11 mouse cellular contexts compared by ENCODE assay signal in genomic region chr9:114979969-114980368, GRCm38 (mm10). TPM values are rescaled to one million over a fixed set of nuclear protein-coding genes. Genes with fewer than 3 reads are reported as not detected.
DNase-seq lines count a peak whose midpoint lies in the region; ATAC-seq and TF ChIP-seq lines count a peak whose summit lies in the region.
"Had no signal": no experiment of that assay in that cellular context is flagged by ENCODE, and none has a peak within 500 bp of the region (broad histone marks: within the 10 kb centered on the region; RNA-seq: fewer than 3 reads in every experiment).

No protein-coding gene starts in this region.

- WGBS in hindbrain, embryonic 11.5 days = 74% methylated on average over 6 of the region's 6 CpGs
- WGBS in hindbrain, embryonic 10.5 days = 74% methylated on average over 6 of the region's 6 CpGs
- 80% methylated on average over 6 of the region's 6 CpGs for WGBS in neural tube, embryonic 12.5 days
- WGBS in hindbrain, postnatal 0 days = 68% methylated on average over 6 of the region's 6 CpGs
- 82% methylated on average over 6 of the region's 6 CpGs for WGBS in neural tube, embryonic 15.5 days
- WGBS in forebrain, embryonic 15.5 days = 86% methylated on average over 6 of the region's 6 CpGs

- no peaks in the 10 kb centered on the region for H3K36me3 ChIP-seq in hindbrain, embryonic 11.5 days (ENCODE audit: control insufficient read depth, insufficient read depth, low read length)
- no peaks in the 10 kb centered on the region for H3K36me3 ChIP-seq in hindbrain, embryonic 10.5 days
- no peaks in the 10 kb centered on the region for H3K36me3 ChIP-seq in neural tube, embryonic 12.5 days
- H3K36me3 ChIP-seq in hindbrain, postnatal 0 days (ENCODE audit: insufficient read depth, low read length) = no peaks in the 10 kb centered on the region
- no peaks in the 10 kb centered on the region for H3K36me3 ChIP-seq in neural tube, embryonic 15.5 days
- no peaks in the 10 kb centered on the region for H3K36me3 ChIP-seq in forebrain, embryonic 15.5 days

- no peaks in the 10 kb centered on the region for H3K4me1 ChIP-seq in hindbrain, embryonic 11.5 days (replicated peaks; ENCODE audit: control insufficient read depth, insufficient read depth, low read length)
- H3K4me1 ChIP-seq in hindbrain, embryonic 10.5 days (replicated peaks) = peaks cover 24% of the 10 kb centered on the region
- peaks cover 15% of the 10 kb centered on the region for H3K4me1 ChIP-seq in neural tube, embryonic 12.5 days
- no peaks in the 10 kb centered on the region for H3K4me1 ChIP-seq in hindbrain, postnatal 0 days (ENCODE audit: insufficient read depth, low read length)
- H3K4me1 ChIP-seq in neural tube, embryonic 15.5 days = peaks cover 18% of the 10 kb centered on the region
- peaks cover 16% of the 10 kb centered on the region for H3K4me1 ChIP-seq in forebrain, embryonic 15.5 days

- no peak overlapping the region for H3K4me3 ChIP-seq in hindbrain, embryonic 11.5 days (ENCODE audit: low read depth, low read length)
- H3K4me3 ChIP-seq in hindbrain, embryonic 10.5 days = no peak overlapping the region
- H3K4me3 ChIP-seq in neural tube, embryonic 12.5 days = no peak overlapping the region
- peak overlapping the region; percentile 62 for H3K4me3 ChIP-seq in hindbrain, postnatal 0 days (ENCODE audit: low read length)
- H3K4me3 ChIP-seq in neural tube, embryonic 15.5 days (replicated peaks) = peak overlapping the region; percentile 84; the same call in 1 of the 2 replicates
- no peak overlapping the region for H3K4me3 ChIP-seq in forebrain, embryonic 15.5 days

- H3K27me3 ChIP-seq in hindbrain, embryonic 11.5 days (ENCODE audit: control insufficient read depth, insufficient read depth, low read length) = peaks cover 8% of the 10 kb centered on the region
- H3K27me3 ChIP-seq in hindbrain, embryonic 10.5 days (ENCODE audit: insufficient read depth, poor library complexity, severe bottlenecking) = peaks cover 43% of the 10 kb centered on the region
- peaks cover 15% of the 10 kb centered on the region for H3K27me3 ChIP-seq in neural tube, embryonic 12.5 days (replicated peaks)
- no peaks in the 10 kb centered on the region for H3K27me3 ChIP-seq in hindbrain, postnatal 0 days (ENCODE audit: insufficient read depth, low read length)
- 0 out of 2 replicates have a peak, but pooled peaks cover 2% of the 10 kb centered on the region for H3K27me3 ChIP-seq in neural tube, embryonic 15.5 days (replicated peaks)
- H3K27me3 ChIP-seq in forebrain, embryonic 15.5 days = no peaks in the 10 kb centered on the region

- H3K4me2 ChIP-seq in hindbrain, embryonic 11.5 days (replicated peaks; ENCODE audit: low read depth, low read length) = peak overlapping the region; percentile 11; the same call in 1 of the 2 replicates
- peak overlapping the region; percentile 86; the same call in 1 of the 2 replicates for H3K4me2 ChIP-seq in neural tube, embryonic 12.5 days (replicated peaks)
- H3K4me2 ChIP-seq in hindbrain, postnatal 0 days (ENCODE audit: low read depth, low read length) = peak overlapping the region; percentile 85
- H3K4me2 ChIP-seq in neural tube, embryonic 15.5 days = peak overlapping the region; percentile 88
- H3K4me2 ChIP-seq in forebrain, embryonic 15.5 days (replicated peaks) = no peak overlapping the region

- no peak overlapping the region for H3K9ac ChIP-seq in hindbrain, embryonic 11.5 days (ENCODE audit: low read depth, low read length)
- H3K9ac ChIP-seq in neural tube, embryonic 12.5 days = no peak overlapping the region
- no peak overlapping the region for H3K9ac ChIP-seq in hindbrain, postnatal 0 days (replicated peaks; ENCODE audit: low read length)
- H3K9ac ChIP-seq in neural tube, embryonic 15.5 days (replicated peaks) = no peak overlapping the region
- no peak overlapping the region for H3K9ac ChIP-seq in forebrain, embryonic 15.5 days (replicated peaks)

- no peak for ATAC-seq in hindbrain, embryonic 11.5 days (ENCODE audit: low FRiP score)
- ATAC-seq in neural tube, embryonic 12.5 days (ENCODE audit: low FRiP score, low read depth) = no peak
- ATAC-seq in hindbrain, postnatal 0 days = no peak
- no peak for ATAC-seq in neural tube, embryonic 15.5 days (ENCODE audit: low FRiP score)
- no peak for ATAC-seq in forebrain, embryonic 15.5 days (replicated peaks)

- DNase-seq in hindbrain, embryonic 11.5 days (ENCODE audit: low spot score) = no peak
- no peak for DNase-seq in hindbrain, embryonic 10.5 days (ENCODE audit: low spot score)
- no peak for DNase-seq in neural tube, embryonic 10.5 days (ENCODE audit: extremely low spot score, low spot score)
- no peak for DNase-seq in hindbrain, postnatal 0 days (ENCODE audit: low spot score)
- no peak for DNase-seq in gastrocnemius, adult 18-20 months (ENCODE audit: low spot score)
- DNase-seq: cerebellum, adult 8-10 months; liver had no signal

- no peak overlapping the region for H3K27ac ChIP-seq in hindbrain, embryonic 11.5 days (ENCODE audit: low read depth, low read length)
- H3K27ac ChIP-seq in hindbrain, embryonic 10.5 days = no peak overlapping the region
- no peak overlapping the region for H3K27ac ChIP-seq in neural tube, embryonic 12.5 days
- no peak overlapping the region for H3K27ac ChIP-seq in hindbrain, postnatal 0 days
- H3K27ac ChIP-seq in neural tube, embryonic 15.5 days (replicated peaks) = no peak overlapping the region
- H3K27ac ChIP-seq in forebrain, embryonic 15.5 days (replicated peaks) = no peak overlapping the region

- TF ChIP-seq CTCF in hindbrain, postnatal 0 days (IDR thresholded peaks at IDR 0.05; ENCODE audit: low read depth) = no peak

- no peaks in the 10 kb centered on the region for H3K9me3 ChIP-seq in hindbrain, embryonic 11.5 days (ENCODE audit: control insufficient read depth, low read length)
- 0 out of 2 replicates have a peak, but pooled peaks cover 2% of the 10 kb centered on the region for H3K9me3 ChIP-seq in hindbrain, embryonic 10.5 days
- H3K9me3 ChIP-seq in neural tube, embryonic 12.5 days = no peaks in the 10 kb centered on the region
- H3K9me3 ChIP-seq in hindbrain, postnatal 0 days (ENCODE audit: low read length) = no peaks in the 10 kb centered on the region
- no peaks in the 10 kb centered on the region for H3K9me3 ChIP-seq in neural tube, embryonic 15.5 days (replicated peaks)
- H3K9me3 ChIP-seq in forebrain, embryonic 15.5 days = no peaks in the 10 kb centered on the region

RNA-seq across cellular contexts. Expression of gene Osbpl10, which starts 1.6 kb away (rescaled TPM):
- 1.1 and 1.6 TPM in 2 replicates for polyA plus RNA-seq in hindbrain, embryonic 11.5 days (2014; fragmentation: Nextera tagmentation; extraction: Ambion mirVana)
- polyA plus RNA-seq in hindbrain, embryonic 10.5 days (2016; fragmentation: Nextera tagmentation; extraction: Ambion mirVana) = 1.00 and 1.6 TPM in 2 replicates
- 3.2 and 3.5 TPM in 2 replicates for polyA plus RNA-seq in neural tube, embryonic 12.5 days (2016; fragmentation: Nextera tagmentation; extraction: Ambion mirVana)
- total RNA-seq in hindbrain, postnatal 0 days (2014; rRNA removed) = 18.2 and 22.5 TPM in 2 replicates
- 3.0 and 3.3 TPM in 2 replicates for polyA plus RNA-seq in hindbrain, postnatal 0 days (2015; fragmentation: Nextera tagmentation; extraction: Ambion mirVana)
- polyA plus RNA-seq in neural tube, embryonic 15.5 days (2015; fragmentation: Nextera tagmentation; extraction: Ambion mirVana) = 3.1 and 8.1 TPM in 2 replicates
- total RNA-seq in gastrocnemius, adult 18-20 months (2021) = 1 to 10 TPM; 3.1 to 4.1 TPM
- 1.9 and 2.6 TPM in 2 replicates for polyA plus RNA-seq in forebrain, embryonic 15.5 days (2015; fragmentation: Nextera tagmentation; extraction: Ambion mirVana)
- total RNA-seq: CH12.LX had no signal

RNA-seq across cellular contexts. Expression of gene Rps27rt, which starts 2.6 kb away (rescaled TPM):
- 295 and 351 TPM in 2 replicates for polyA plus RNA-seq in hindbrain, embryonic 11.5 days (2014; fragmentation: Nextera tagmentation; extraction: Ambion mirVana)
- polyA plus RNA-seq in hindbrain, embryonic 10.5 days (2016; fragmentation: Nextera tagmentation; extraction: Ambion mirVana) = 272 TPM in 2 replicates
- polyA plus RNA-seq in neural tube, embryonic 12.5 days (2016; fragmentation: Nextera tagmentation; extraction: Ambion mirVana) = 324 and 361 TPM in 2 replicates
- 32.8 and 182 TPM in 2 replicates for total RNA-seq in hindbrain, postnatal 0 days (2014; rRNA removed)
- polyA plus RNA-seq in hindbrain, postnatal 0 days (2015; fragmentation: Nextera tagmentation; extraction: Ambion mirVana) = 281 and 288 TPM in 2 replicates
- 186 and 258 TPM in 2 replicates for polyA plus RNA-seq in neural tube, embryonic 15.5 days (2015; fragmentation: Nextera tagmentation; extraction: Ambion mirVana)
- 10 to 100 TPM; 16.1 to 23.6 TPM for total RNA-seq in gastrocnemius, adult 18-20 months (2021)
- 229 and 257 TPM in 2 replicates for polyA plus RNA-seq in forebrain, embryonic 15.5 days (2015; fragmentation: Nextera tagmentation; extraction: Ambion mirVana)

RNA-seq across cellular contexts. Expression of gene Gpd1l, which starts 46.2 kb away (rescaled TPM):
- 9.8 and 10.7 TPM in 2 replicates for polyA plus RNA-seq in hindbrain, embryonic 11.5 days (2014; fragmentation: Nextera tagmentation; extraction: Ambion mirVana)
- 14.3 and 16.0 TPM in 2 replicates for polyA plus RNA-seq in hindbrain, embryonic 10.5 days (2016; fragmentation: Nextera tagmentation; extraction: Ambion mirVana)
- 18.5 and 18.8 TPM in 2 replicates for polyA plus RNA-seq in neural tube, embryonic 12.5 days (2016; fragmentation: Nextera tagmentation; extraction: Ambion mirVana)
- total RNA-seq in hindbrain, postnatal 0 days (2014; rRNA removed) = 75.9 and 79.3 TPM in 2 replicates
- 35.7 and 40.9 TPM in 2 replicates for polyA plus RNA-seq in hindbrain, postnatal 0 days (2015; fragmentation: Nextera tagmentation; extraction: Ambion mirVana)
- polyA plus RNA-seq in neural tube, embryonic 15.5 days (2015; fragmentation: Nextera tagmentation; extraction: Ambion mirVana) = 39.8 and 40.8 TPM in 2 replicates
- total RNA-seq in gastrocnemius, adult 18-20 months (2021) = 10 to 100 TPM; 19.0 to 19.2 TPM
- polyA plus RNA-seq in forebrain, embryonic 15.5 days (2015; fragmentation: Nextera tagmentation; extraction: Ambion mirVana) = 29.9 and 30.9 TPM in 2 replicates

Comparison
In these comparisons a context has a peak if more than half of its experiments do, and no peak if none do; other contexts are left out.
1. H3K4me3 ChIP-seq: peak in hindbrain, postnatal 0 days (single experiment) and neural tube, embryonic 15.5 days (single experiment); none in hindbrain, embryonic 11.5 days (single experiment), hindbrain, embryonic 10.5 days (single experiment), neural tube, embryonic 12.5 days (single experiment) and forebrain, embryonic 15.5 days (single experiment).